In the genomic region with DNA sequence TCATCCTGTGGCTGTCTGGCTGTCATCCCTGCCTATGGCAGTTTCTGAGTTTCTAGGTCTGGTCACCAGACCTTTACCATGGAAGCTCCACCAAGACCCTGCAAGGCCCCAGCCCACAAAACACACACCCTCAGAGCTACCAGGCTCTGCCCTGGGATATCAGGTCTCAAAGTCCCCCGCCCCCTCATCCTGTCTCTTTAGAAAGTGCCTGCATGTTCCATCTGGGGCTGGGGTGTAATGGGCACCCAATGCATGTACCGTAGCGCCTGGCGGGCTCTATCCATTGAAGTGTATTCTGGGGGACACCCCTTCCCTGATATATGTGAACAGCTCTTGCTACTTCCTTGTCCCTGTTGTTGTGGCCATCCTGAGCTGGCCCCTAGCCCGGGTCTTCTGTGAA, we compare ENCODE assay signal across 9 mouse cellular contexts. TPM values are rescaled to one million over a fixed set of nuclear protein-coding genes. Genes with fewer than 3 reads are reported as not detected.
DNase-seq lines count a peak whose midpoint lies in the region; ATAC-seq and TF ChIP-seq lines count a peak whose summit lies in the region.
"Had no signal": no experiment of that assay in that cellular context is flagged by ENCODE, and none has a peak within 500 bp of the region (broad histone marks: within the 10 kb centered on the region; RNA-seq: fewer than 3 reads in every experiment).

No protein-coding gene starts in this region.

- in situ Hi-C loops in ES-E14 (cut with MboI; ENCODE audit: low sequenced_read_pairs in 2 of 2, unreplicated experiment in 2 of 2): no loop called here

- H3K9me3 ChIP-seq in ES-E14 (ENCODE audit: control insufficient read depth, insufficient read depth, low read depth, low read length): no peaks in the 10 kb centered on the region
- H3K9me3 ChIP-seq in hindbrain, embryonic 10.5 days: no peaks in the 10 kb centered on the region
- H3K9me3 ChIP-seq in midbrain, embryonic 13.5 days: no peaks in the 10 kb centered on the region

- 0 out of 2 replicates have a peak overlapping the region, but pooled peaks have one; percentile 34 for H3K9ac ChIP-seq in ES-E14 (ENCODE audit: insufficient read depth, low read depth, low read length, poor library complexity, severe bottlenecking)
- peak overlapping the region; percentile 32; the same call in 1 of the 2 replicates for H3K9ac ChIP-seq in midbrain, embryonic 13.5 days (replicated peaks)

- H3K36me3 ChIP-seq in ES-E14 (ENCODE audit: control insufficient read depth, insufficient read depth, low read length, poor library complexity, severe bottlenecking): no peaks in the 10 kb centered on the region
- no peaks in the 10 kb centered on the region for H3K36me3 ChIP-seq in hindbrain, embryonic 10.5 days
- H3K36me3 ChIP-seq in midbrain, embryonic 13.5 days: no peaks in the 10 kb centered on the region

- no peak for ATAC-seq in midbrain, embryonic 13.5 days

- H3K4me1 ChIP-seq in ES-E14 (ENCODE audit: control insufficient read depth in 2 of 2, insufficient read depth in 2 of 2, low read length in 2 of 2, poor library complexity in 1 of 2): peaks cover 4 to 34% of the 10 kb centered on the region in 2 experiments; a peak in 3 of 4 replicates
- H3K4me1 ChIP-seq in hindbrain, embryonic 10.5 days (replicated peaks): peaks cover 94% of the 10 kb centered on the region
- peaks cover 72% of the 10 kb centered on the region for H3K4me1 ChIP-seq in midbrain, embryonic 13.5 days (replicated peaks)

- no peaks in the 10 kb centered on the region for H3K27me3 ChIP-seq in hindbrain, embryonic 10.5 days (ENCODE audit: insufficient read depth, poor library complexity, severe bottlenecking)
- H3K27me3 ChIP-seq in midbrain, embryonic 13.5 days: no peaks in the 10 kb centered on the region

- H3K4me3 ChIP-seq in gastrocnemius, adult 2 months: no peak overlapping the region
- peak overlapping the region; percentile 0 to 5; a peak in 1 of 4 replicates for H3K4me3 ChIP-seq in ES-E14 (ENCODE audit: insufficient read depth in 1 of 2, low read depth in 1 of 2, low read length in 2 of 2, poor library complexity in 1 of 2, severe bottlenecking in 1 of 2)
- H3K4me3 ChIP-seq in hindbrain, embryonic 10.5 days: peak overlapping the region; percentile 41
- H3K4me3 ChIP-seq in midbrain, embryonic 13.5 days (replicated peaks): no peak overlapping the region

- no peak for TF ChIP-seq CTCF in gastrocnemius, adult 2 months (IDR thresholded peaks at IDR 0.05)

- 72% methylated on average over 5 of the region's 5 CpGs for WGBS in hindbrain, embryonic 10.5 days
- 63% methylated on average over 5 of the region's 5 CpGs for WGBS in midbrain, embryonic 13.5 days

- H3K4me2 ChIP-seq in midbrain, embryonic 13.5 days (replicated peaks): peak overlapping the region; percentile 39; the same call in 1 of the 2 replicates

- intact Hi-C loops in gastrocnemius, adult 2 months (cut with DNase I): no loop called here
- intact Hi-C loops in gastrocnemius, postnatal 36 days (cut with DNase I): no loop called here

- H3K27ac ChIP-seq in gastrocnemius, adult 2 months: peak overlapping the region; percentile 70
- no peak overlapping the region for H3K27ac ChIP-seq in ES-E14 (ENCODE audit: insufficient read depth, low read depth, low read length, poor library complexity, severe bottlenecking)
- H3K27ac ChIP-seq in hindbrain, embryonic 10.5 days: peak overlapping the region; percentile 98
- H3K27ac ChIP-seq in midbrain, embryonic 13.5 days: peak overlapping the region; percentile 96

- no peak for DNase-seq in gastrocnemius, adult 2 months
- DNase-seq in gastrocnemius, postnatal 36 days: no peak
- DNase-seq in ES-E14 (ENCODE audit: low read depth, low spot score): no peak
- DNase-seq in hindbrain, embryonic 10.5 days (ENCODE audit: low spot score): no peak
- DNase-seq in frontal cortex, postnatal 14 days (ENCODE audit: low spot score in 2 of 2): no peak
- DNase-seq in adrenal gland, adult 8-10 months: no peak
- DNase-seq in frontal cortex, postnatal 25 days (ENCODE audit: low spot score in 2 of 2): no peak
- DNase-seq: B cell, adult 2 months had no signal

TF ChIP-seq in ES-E14, 5 proteins besides CTCF, POLR2A, EP300 and RAD21:
- no peak for TF ChIP-seq HCFC1 (IDR thresholded peaks at IDR 0.05; ENCODE audit: borderline replicate concordance, insufficient read depth, low read length)
- no peak for TF ChIP-seq CHD2 (IDR thresholded peaks at IDR 0.05; ENCODE audit: low read depth, low read length)
- no peak for TF ChIP-seq ZC3H11A (IDR thresholded peaks at IDR 0.05; ENCODE audit: borderline replicate concordance, low read depth, low read length)
- TF ChIP-seq ZNF384 (IDR thresholded peaks at IDR 0.05; ENCODE audit: low read depth, low read length): no peak
- no peak for TF ChIP-seq MAFK (IDR thresholded peaks at IDR 0.05; ENCODE audit: insufficient read depth, low read depth, low read length)

RNA-seq across cellular contexts. Expression of gene Trmt61a, which starts 15.0 kb away (rescaled TPM):
- 1 to 10 TPM; 3.1 to 3.8 TPM for total RNA-seq in gastrocnemius, adult 2 months (2021)
- total RNA-seq in gastrocnemius, postnatal 36 days (2021): 1 to 10 TPM; 1.8 to 4.1 TPM
- total RNA-seq in ES-E14 (2012; rRNA removed): 32.6 and 33.7 TPM in 2 replicates
- 15.1 and 16.2 TPM in 2 replicates for polyA plus RNA-seq in hindbrain, embryonic 10.5 days (2016; fragmentation: Nextera tagmentation; extraction: Ambion mirVana)
- 9.0 and 9.4 TPM in 2 replicates for polyA plus RNA-seq in midbrain, embryonic 13.5 days (2015; fragmentation: Nextera tagmentation; extraction: Ambion mirVana)
- 10 to 100 TPM; 12.8 to 16.6 (median 16.0) TPM for total RNA-seq in adrenal gland, adult 8-10 months (2022)

RNA-seq across cellular contexts. Expression of gene Bag5, which starts 20.2 kb away (rescaled TPM):
- 10 to 100 TPM; 14.7 to 19.2 TPM for total RNA-seq in gastrocnemius, adult 2 months (2021)
- total RNA-seq in gastrocnemius, postnatal 36 days (2021): 10 to 100 TPM; 12.4 to 13.5 TPM
- total RNA-seq in ES-E14 (2012; rRNA removed): 9.7 and 14.8 TPM in 2 replicates
- 53.5 and 53.6 TPM in 2 replicates for polyA plus RNA-seq in hindbrain, embryonic 10.5 days (2016; fragmentation: Nextera tagmentation; extraction: Ambion mirVana)
- polyA plus RNA-seq in midbrain, embryonic 13.5 days (2015; fragmentation: Nextera tagmentation; extraction: Ambion mirVana): 63.9 and 68.2 TPM in 2 replicates
- 10 to 100 TPM; 39.2 to 41.7 (median 40.0) TPM for total RNA-seq in adrenal gland, adult 8-10 months (2022)

RNA-seq across cellular contexts. Expression of gene Apopt1, which starts 20.2 kb away (rescaled TPM):
- total RNA-seq in gastrocnemius, adult 2 months (2021): 10 to 100 TPM; 37.4 to 46.7 TPM
- 10 to 100 TPM; 34.9 to 38.0 TPM for total RNA-seq in gastrocnemius, postnatal 36 days (2021)
- total RNA-seq in ES-E14 (2012; rRNA removed): 14.4 and 15.2 TPM in 2 replicates
- polyA plus RNA-seq in hindbrain, embryonic 10.5 days (2016; fragmentation: Nextera tagmentation; extraction: Ambion mirVana): 55.3 and 59.2 TPM in 2 replicates
- 59.5 and 59.6 TPM in 2 replicates for polyA plus RNA-seq in midbrain, embryonic 13.5 days (2015; fragmentation: Nextera tagmentation; extraction: Ambion mirVana)
- 10 to 100 TPM; 65.7 to 82.3 (median 74.3) TPM for total RNA-seq in adrenal gland, adult 8-10 months (2022)

RNA-seq across cellular contexts. Expression of gene Ckb, which starts 20.8 kb away (rescaled TPM):
- total RNA-seq in gastrocnemius, adult 2 months (2021): 10 to 100 TPM in 1 of 2 experiments, 1 to 10 TPM in 1; 6.7 to 10.8 TPM
- 1 to 10 TPM; 7.9 to 8.3 TPM for total RNA-seq in gastrocnemius, postnatal 36 days (2021)
- 333 and 353 TPM in 2 replicates for total RNA-seq in ES-E14 (2012; rRNA removed)
- polyA plus RNA-seq in hindbrain, embryonic 10.5 days (2016; fragmentation: Nextera tagmentation; extraction: Ambion mirVana): 2,059 and 2,773 TPM in 2 replicates
- polyA plus RNA-seq in midbrain, embryonic 13.5 days (2015; fragmentation: Nextera tagmentation; extraction: Ambion mirVana): 1,952 and 2,005 TPM in 2 replicates
- total RNA-seq in adrenal gland, adult 8-10 months (2022): 100 to 1,000 TPM in 1 of 4 experiments, 10 to 100 TPM in 3; 50.3 to 118 (median 79.5) TPM

Comparison
In these comparisons a context has a peak if more than half of its experiments do, and no peak if none do; other contexts are left out.
1. H3K4me3 ChIP-seq: peak in ES-E14 (2 of 2) and hindbrain, embryonic 10.5 days (single experiment); none in gastrocnemius, adult 2 months (single experiment) and midbrain, embryonic 13.5 days (single experiment).